Mouse (Mus musculus) heart, postnatal 25 days (tissue): Measurements from ENCODE around the gene Cops4. TPM values are rescaled to one million over a fixed set of nuclear protein-coding genes. Genes with fewer than 3 reads are reported as not detected.

Experiments used
- DNase-seq: peaks from one replicate; pipeline ENCODE4 v3.0.0; 2022; ENCODE audit warnings: low spot score
- intact Hi-C: fragments of 180-260 bp; cut with DNase I; formaldehyde crosslinking; loops from one replicate; pipeline ENCODE4 v1.15.1; 2025
- total RNA-seq, 2 experiments: library from RNA; stranded (reverse); gene quantifications; 2 replicates each; pipeline ENCODE4 v1.2.3; 2021

The Cops4 gene
- 10 to 100 TPM; 79.7 to 85.4 TPM for total RNA-seq

- intact Hi-C loops, result loop anchor here (1.0 to 5.0 kb wide), 3 partner anchors 20 to 91 kb away; no protein-coding TSS in a partner anchor
These were observed at the start of gene Cops4 for GRCm38 (mm10) chr5:100518049-100519026. Gene Cops4, plus strand, starts transcription at chr5:100518309.

GRCm38 (mm10) chr5:100476328-100476727, 41.8 kb upstream of the Cops4 start:
- no peak for DNase-seq
- intact Hi-C loops, result no loop called here

More at GRCm38 (mm10) chr5:100518049-100519026, at the start of gene Cops4:
- DNase-seq, result peak; percentile 97

- intact Hi-C loops, result no loop called here
- DNase-seq, result no peak
These were observed 40.5 kb upstream of the Cops4 start for GRCm38 (mm10) chr5:100477604-100478003.

DNA sequence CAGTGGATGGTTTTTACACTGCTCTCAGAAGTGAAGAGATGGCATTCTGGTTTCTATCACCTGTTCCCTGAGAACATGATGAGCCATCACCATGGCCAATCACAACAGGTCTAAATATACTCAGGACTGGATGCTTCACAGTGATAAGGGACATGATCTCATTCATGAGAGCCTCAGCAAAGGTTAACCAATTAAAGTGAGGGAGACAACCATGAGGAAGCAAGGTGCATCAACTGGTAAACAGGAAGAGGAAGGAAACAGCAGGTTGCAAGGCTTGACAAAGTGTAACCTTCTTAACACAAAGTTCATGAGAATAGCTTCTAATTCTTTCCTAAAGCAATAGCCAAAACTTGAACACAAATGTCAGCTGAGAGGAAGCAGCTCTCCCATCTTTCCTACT, 34.5 kb upstream of the Cops4 start:
- intact Hi-C loops, result no loop called here
- DNase-seq, result no peak

- no peak for DNase-seq
- intact Hi-C loops, result no loop called here
These were observed 31.0 kb upstream of the Cops4 start for GRCm38 (mm10) chr5:100487120-100487519.

- intact Hi-C loops, result no loop called here
- DNase-seq, result no peak
These were observed 29.9 kb upstream of the Cops4 start for GRCm38 (mm10) chr5:100488231-100488630.

- intact Hi-C loops, result no loop called here
These were observed 28.8 kb upstream of the Cops4 start for GRCm38 (mm10) chr5:100489340-100489739.

GRCm38 (mm10) chr5:100491704-100492103, 26.4 kb upstream of the Cops4 start:
- no peak for DNase-seq

More at GRCm38 (mm10) chr5:100489340-100489739, 28.8 kb upstream of the Cops4 start:
- DNase-seq, result no peak

GRCm38 (mm10) chr5:100498436-100499180, 19.5 kb upstream of the Cops4 start:
- DNase-seq, result peak; percentile 60

More at GRCm38 (mm10) chr5:100491704-100492103, 26.4 kb upstream of the Cops4 start:
- intact Hi-C loops, result no loop called here

GRCm38 (mm10) chr5:100499243-100499642, 18.9 kb upstream of the Cops4 start:
- intact Hi-C loops, result loop anchor here (2.0 to 5.0 kb wide), 2 partner anchors 20 to 67 kb away; partner anchors contain the start of gene Cops4
- DNase-seq, result no peak

More at GRCm38 (mm10) chr5:100498436-100499180, 19.5 kb upstream of the Cops4 start:
- intact Hi-C loops, result loop anchor here (2.0 to 5.0 kb wide), 2 partner anchors 20 to 66 kb away; partner anchors contain the start of gene Cops4

- no peak for DNase-seq
- intact Hi-C loops, result loop anchor here (2.0 to 10.0 kb wide), 3 partner anchors 19 to 455 kb away; partner anchors contain the start of gene Cops4
These were observed 18.2 kb upstream of the Cops4 start for GRCm38 (mm10) chr5:100499831-100500304.

- intact Hi-C loops, result loop anchor here (10.0 kb wide), 1 partner anchor 456 kb away; no protein-coding TSS in a partner anchor
- peak; percentile 79 for DNase-seq
These were observed 17.6 kb upstream of the Cops4 start, which contains the start of gene Lin54 for GRCm38 (mm10) chr5:100500458-100500961. Gene Lin54, minus strand, starts transcription at chr5:100500639.

DNA sequence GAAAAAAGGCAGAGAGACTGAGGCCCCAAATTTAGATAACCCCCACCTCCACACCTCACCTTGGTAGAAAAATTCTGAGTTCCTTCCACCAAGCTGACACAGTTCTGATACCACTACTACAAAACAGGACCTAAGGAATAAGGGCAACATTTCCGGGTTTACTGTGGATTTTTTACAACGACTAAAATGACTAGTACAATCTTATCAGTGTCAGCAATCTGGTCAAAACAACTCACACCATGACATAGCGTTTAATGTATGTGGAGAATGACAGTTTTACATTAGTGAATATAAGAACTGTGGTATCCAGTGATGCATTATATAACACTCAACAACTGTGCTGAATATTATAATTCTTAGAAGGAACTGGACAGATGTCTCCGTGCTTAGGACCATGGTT, 16.8 kb upstream of the Cops4 start:
- intact Hi-C loops, result loop anchor here (10.0 kb wide), 1 partner anchor 456 kb away; no protein-coding TSS in a partner anchor
- DNase-seq, result no peak

GRCm38 (mm10) chr5:100509247-100509646, 8.9 kb upstream of the Cops4 start:
- DNase-seq, result no peak
- intact Hi-C loops, result loop anchor here (10.0 kb wide), 1 partner anchor 464 kb away; no protein-coding TSS in a partner anchor

GRCm38 (mm10) chr5:100512576-100512975, 5.5 kb upstream of the Cops4 start:
- DNase-seq, result no peak
- intact Hi-C loops, result no loop called here

DNA sequence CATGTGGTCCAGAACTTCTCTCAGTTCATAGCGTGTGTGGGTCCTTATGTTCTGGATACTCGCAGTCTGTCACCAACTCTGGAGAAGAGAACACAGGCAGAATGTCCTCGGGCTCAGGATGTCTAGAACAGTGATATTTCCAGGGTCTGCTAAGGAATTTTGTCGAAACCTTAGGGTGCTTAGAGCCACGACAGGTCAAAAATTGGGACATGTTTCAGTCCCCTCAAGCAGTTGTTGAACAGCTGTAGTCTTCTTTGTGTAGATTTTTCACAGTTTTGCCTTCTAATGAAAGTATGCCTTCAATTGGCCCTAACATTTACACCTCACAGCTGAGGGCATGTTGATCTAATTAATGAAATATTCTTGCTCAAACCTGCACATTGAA, 910 bp downstream of the Cops4 start:
- intact Hi-C loops, result loop anchor here (1.0 to 5.0 kb wide), 3 partner anchors 19 to 92 kb away; no protein-coding TSS in a partner anchor

DNA sequence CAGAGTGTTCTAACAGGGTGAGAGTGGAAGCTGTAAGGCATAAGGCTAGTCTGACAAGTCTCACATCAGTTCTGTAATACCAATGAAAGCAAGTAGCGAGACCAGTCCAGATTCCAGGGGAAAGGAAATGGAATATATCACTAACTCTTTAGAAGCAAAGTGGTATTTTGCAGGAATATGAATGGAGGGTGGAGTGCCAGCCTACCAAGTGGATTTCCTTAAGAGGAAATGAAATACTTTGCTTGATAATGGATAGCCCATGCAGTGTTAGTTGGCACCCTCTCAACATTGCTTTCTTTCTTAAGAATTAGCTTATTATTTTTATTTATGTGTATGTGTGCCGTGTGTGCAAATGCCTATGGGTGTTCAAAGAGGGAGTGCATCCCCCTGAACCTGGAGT, 2.1 kb downstream of the Cops4 start:
- intact Hi-C loops, result no loop called here
- DNase-seq, result no peak

More for the DNA sequence above, 910 bp downstream of the Cops4 start:
- no peak for DNase-seq

DNA sequence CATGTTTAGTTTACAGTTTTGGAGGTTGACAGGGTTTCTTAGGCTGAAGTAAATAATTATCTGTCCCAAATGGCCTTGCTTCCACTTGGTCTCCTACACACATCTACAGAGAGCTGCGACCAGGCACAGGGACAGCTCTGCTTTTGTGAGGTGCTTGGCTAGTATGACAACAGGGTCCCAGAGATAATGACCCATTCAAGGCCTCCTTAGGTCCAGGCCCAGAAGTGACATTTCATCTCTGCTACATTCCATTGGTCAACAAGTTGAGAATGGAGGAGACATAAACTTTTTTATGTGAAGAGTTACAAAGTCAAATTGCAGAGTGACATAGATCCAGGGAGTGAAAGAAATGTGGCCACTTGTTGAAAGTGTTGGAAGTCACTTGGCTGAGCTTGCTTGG, 5.2 kb downstream of the Cops4 start:
- no peak for DNase-seq
- intact Hi-C loops, result no loop called here

- intact Hi-C loops, result no loop called here
- no peak for DNase-seq
These were observed 6.8 kb downstream of the Cops4 start for GRCm38 (mm10) chr5:100524921-100525320.
